Mouse (Mus musculus): ENCODE results near the gene 2210407C18Rik. TPM values are rescaled to one million over a fixed set of nuclear protein-coding genes. Genes with fewer than 3 reads are reported as not detected.

The 2210407C18Rik gene
- total RNA-seq (2022): 1 to 10 TPM; 3.2 to 9.2 (median 6.2) TPM

DNA sequence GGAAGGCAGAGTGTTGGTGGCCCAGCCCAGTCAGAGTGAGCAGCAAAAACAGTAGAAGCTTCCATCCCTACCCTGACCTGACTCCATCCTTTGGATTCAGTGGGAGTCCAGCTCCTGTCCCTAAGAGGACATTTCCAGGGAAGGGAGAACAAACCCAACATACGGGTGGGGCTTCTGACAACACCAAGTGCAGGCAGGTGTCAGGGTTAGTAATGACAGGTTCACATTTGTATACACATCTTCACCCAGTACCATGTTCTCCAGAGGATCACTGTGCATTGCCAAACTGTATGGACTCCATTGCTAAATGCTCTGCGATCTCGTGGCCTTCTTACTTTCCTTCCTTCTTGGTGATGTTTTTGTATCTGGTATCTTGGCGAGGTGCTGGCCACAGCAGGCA lies at the start of gene 2210407C18Rik:
2210407C18Rik (minus strand) TSS at position 101 of the 400 bp plus-strand sequence.
- no peak for DNase-seq (ENCODE audit: low spot score)

- DNase-seq (ENCODE audit: low spot score): no peak
Observed at GRCm38 (mm10) chr11:58658596-58658995, 42.7 kb upstream of the 2210407C18Rik start, which contains the start of gene Olfr322. TSS of gene Olfr322 (plus strand) at chr11:58658782.

- no peak for DNase-seq (ENCODE audit: low spot score)
Observed at GRCm38 (mm10) chr11:58655151-58655550, 39.3 kb upstream of the 2210407C18Rik start.

- DNase-seq (ENCODE audit: low spot score): peak; percentile 9
Observed at GRCm38 (mm10) chr11:58643350-58643749, 27.5 kb upstream of the 2210407C18Rik start.

GRCm38 (mm10) chr11:58641638-58642358 lies 25.9 kb upstream of the 2210407C18Rik start:
- no peak for DNase-seq (ENCODE audit: low spot score)

DNA sequence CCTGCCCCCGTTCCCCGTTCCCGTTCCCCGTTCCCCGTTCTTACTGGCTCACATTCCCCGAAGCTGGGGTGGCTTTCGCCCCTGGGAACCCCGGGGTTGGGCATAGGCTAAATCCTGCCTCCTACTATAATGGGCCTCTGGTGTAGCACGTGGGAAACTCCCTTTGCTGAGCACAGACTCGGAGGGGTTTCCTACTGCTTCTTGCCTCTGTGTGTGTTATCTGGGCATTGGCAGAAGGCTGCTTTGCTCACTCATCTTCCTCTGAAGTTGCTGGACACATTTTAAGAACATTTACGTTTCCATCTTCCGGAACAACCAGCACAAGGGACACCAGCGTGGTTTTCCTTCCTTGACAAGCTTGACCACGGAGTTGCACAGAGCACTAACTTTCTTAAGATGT lies 25.2 kb upstream of the 2210407C18Rik start:
- DNase-seq (ENCODE audit: low spot score): no peak

GRCm38 (mm10) chr11:58640272-58640867 lies 24.5 kb upstream of the 2210407C18Rik start, which contains the start of gene Trim58:
TSS of gene Trim58 (plus strand) at chr11:58640465.
- DNase-seq (ENCODE audit: low spot score): no peak

DNA sequence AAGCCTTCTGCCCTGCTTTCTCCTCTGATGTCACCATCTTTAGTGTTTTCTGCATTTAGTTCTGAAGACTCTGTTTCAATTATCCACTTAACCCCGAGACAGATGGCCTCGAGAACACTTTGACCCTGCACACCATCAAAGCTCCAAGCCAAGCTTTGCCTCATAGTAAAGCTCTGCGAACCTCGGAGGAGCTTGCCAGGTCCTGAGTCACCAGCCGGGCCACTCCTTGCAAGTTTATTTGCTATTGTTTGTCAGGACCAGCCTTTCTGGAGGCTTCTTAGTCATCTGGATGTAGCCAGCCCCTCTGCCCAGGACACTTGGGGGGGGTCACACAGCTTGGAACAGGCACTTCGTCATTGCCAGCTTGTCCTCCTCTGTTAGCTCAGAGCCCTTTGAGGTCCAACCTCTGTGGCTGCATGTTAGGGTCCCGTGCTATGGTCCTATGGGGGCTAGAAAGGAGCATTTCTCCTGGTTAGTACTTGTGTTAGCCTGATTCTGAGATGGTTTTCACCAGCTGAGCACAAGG lies 22.4 kb upstream of the 2210407C18Rik start:
- DNase-seq (ENCODE audit: low spot score): no peak

GRCm38 (mm10) chr11:58636376-58636977 lies 20.6 kb upstream of the 2210407C18Rik start:
- peak; percentile 40 for DNase-seq (ENCODE audit: low spot score)

- no peak for DNase-seq (ENCODE audit: low spot score)
Observed at GRCm38 (mm10) chr11:58634878-58635277, 19.0 kb upstream of the 2210407C18Rik start.

GRCm38 (mm10) chr11:58630401-58630800 lies 14.5 kb upstream of the 2210407C18Rik start, which contains the start of gene Olfr323:
TSS of gene Olfr323 (minus strand) at chr11:58630501.
- DNase-seq (ENCODE audit: low spot score): no peak

DNA sequence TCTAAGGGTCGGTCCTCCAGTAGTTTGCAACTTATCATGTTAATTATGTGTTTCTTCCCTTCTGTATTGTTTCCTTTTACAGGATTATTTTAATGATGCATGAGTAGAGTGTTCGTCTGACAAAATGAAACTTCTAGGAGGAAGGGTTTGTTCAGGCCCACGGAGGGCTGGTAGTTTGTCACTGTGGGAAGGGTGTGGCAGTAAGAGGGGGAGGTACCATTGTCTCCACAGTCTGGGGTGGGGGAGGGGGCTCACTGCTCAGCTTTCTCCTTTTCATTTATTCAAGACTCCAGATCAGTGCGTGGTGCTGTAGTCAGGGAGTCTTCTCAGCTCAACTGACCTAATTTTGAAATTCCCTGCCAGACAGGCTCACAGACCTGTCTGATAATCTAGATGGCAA lies 10.3 kb upstream of the 2210407C18Rik start:
- DNase-seq (ENCODE audit: low spot score): no peak

DNA sequence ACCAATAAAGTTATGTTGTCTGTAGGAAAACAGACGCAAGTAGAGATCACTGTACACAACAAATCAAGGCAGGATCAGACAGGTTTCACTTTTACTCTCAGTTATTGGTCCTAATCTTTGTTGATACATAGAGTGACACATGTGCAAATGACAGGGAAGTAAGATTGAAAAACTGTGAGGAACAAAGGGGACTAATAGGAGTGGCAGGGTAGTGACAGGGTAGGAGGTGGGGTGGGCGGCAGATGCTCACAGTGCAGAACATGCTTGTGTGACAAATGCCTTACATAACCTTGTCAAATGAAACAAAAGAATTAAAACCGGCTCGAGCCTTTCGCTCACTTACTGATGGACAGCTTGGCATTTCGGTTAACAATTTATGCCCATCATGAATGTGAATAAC lies 2.9 kb upstream of the 2210407C18Rik start:
- no peak for DNase-seq (ENCODE audit: low spot score)

DNA sequence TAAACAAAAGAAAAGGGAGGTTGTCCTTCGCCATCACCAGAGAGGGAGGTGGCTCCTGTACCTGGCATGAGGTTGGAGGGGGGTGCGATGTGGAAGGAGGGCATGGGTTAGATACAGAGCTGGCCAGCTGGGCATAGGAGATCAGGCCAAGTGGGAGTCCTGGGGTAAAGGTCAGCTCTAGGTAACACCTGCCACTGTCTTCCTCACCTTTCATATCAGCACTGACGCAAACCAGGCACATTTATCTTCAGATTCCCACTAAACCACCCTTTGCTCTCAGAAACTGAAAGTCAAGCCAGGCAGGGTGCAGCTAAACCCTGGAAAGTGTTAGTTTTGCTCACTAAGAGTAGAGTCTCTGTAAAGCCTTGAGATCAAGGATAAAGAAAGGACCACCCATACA lies 2.5 kb upstream of the 2210407C18Rik start:
- no peak for DNase-seq (ENCODE audit: low spot score)

DNA sequence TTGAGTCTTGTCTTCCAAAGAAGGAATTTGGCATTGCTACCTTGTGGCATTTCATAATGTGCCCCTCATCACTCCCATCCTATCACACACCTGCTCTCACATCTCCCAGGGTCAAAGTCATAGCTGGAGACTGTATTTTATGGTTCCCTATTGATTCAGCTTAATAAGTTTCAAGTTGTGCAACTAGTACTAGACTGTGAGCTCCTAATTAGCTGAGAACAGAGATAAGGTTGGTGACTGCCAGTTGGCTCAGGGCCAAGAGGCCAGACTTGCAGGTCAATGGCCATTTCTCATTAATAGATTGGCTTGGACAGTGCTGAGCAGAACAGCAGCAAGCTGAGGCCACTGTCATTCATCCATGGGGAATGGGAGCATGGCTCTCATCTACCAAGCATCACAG lies 1.3 kb downstream of the 2210407C18Rik start:
- DNase-seq (ENCODE audit: low spot score): no peak

GRCm38 (mm10) chr11:58613359-58613758 lies 2.5 kb downstream of the 2210407C18Rik start:
- no peak for DNase-seq (ENCODE audit: low spot score)

DNA sequence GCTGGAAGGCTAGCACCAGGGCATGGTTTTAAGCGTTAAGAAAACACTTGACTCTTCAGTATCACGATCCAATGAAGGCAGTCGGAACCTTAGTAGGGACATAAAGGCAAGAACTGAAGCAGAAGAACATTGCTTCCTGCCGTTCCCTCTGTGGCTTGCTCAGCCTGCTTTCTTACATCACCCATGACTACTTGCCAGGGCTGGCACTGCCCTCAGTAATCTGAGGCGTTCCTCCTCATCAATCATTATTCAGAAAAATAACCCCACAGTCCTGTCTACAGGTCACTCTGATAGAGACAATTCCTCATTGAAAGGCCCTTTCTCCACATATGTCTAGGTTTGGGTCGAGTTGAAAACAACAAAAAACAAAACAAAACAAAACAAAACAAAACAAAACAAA lies 8.8 kb downstream of the 2210407C18Rik start:
- DNase-seq (ENCODE audit: low spot score): no peak

DNA sequence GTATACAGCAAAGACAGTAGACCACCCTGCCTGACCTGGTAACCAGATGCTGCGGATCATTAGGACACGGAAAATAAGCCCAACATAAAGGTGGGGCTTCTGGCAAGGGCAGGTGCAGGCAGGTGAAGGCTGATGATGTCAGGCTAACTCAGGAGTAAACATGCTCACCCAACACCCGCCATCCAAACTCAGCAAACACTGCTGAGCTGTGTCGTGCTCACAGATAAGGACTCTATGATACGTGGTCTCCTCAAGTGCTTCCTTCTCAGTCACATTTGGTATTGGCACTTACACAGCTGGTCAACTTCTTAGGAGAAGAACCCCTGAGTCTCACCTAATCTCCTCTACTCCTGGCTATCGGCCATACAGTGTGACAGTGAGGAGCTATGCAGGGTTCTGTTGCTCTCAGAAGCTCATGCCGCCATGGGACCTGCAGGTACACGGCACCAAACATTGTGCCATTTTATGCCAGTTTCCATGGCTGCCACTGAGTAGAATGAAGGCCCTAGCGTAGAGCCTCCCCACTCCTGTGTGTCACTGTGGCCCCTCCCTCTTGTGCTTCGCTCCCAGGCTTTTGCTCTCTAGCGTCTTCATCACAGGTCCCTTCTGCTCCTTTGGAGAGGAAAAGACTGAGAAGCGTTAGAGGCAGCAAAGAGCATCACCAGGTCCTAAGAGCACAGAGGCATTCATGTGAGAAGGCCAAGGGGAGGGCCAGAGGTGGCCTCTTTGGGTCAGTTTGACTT lies 9.5 kb downstream of the 2210407C18Rik start:
- no peak for DNase-seq (ENCODE audit: low spot score)

GRCm38 (mm10) chr11:58605228-58605627 lies 10.6 kb downstream of the 2210407C18Rik start:
- no peak for DNase-seq (ENCODE audit: low spot score)

- no peak for DNase-seq (ENCODE audit: low spot score)
Observed at GRCm38 (mm10) chr11:58604688-58605087, 11.2 kb downstream of the 2210407C18Rik start.

DNA sequence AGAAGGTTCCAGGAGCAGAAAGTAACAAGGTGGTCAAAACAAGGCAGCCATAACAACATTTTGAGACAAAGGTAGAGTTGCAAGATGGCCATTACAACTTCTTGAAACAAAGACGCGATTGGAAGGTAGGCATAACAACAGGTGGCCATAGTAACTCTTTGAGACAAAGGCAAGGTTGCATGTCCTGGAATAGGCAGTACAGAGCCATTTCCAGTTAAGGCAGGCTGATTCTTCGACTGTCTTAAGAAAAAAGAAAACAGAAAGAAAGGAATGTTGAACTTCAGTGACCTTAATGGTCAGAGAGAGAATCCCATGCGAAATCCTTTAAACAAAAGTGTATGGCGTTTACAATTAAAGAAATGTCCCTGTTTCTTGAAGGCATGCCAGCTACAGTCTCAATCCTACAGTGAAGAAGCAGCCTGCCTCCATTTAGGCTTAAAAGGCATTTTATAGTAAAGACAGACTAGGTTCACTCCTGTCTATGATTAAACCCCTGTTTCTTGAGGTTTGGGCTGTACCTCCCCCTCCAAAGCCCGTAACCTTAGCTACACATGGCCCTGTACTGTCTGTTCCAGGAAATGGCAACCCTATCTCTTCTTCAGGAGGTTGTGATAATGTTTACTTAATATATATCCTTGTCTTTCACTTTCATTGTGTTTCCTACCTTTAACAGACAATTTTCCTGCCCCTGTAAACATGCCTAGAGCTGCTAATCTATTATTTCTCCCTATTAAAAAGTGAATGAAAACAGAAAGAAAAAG lies 12.9 kb downstream of the 2210407C18Rik start:
- no peak for DNase-seq (ENCODE audit: low spot score)
